Mouse (Mus musculus) spleen, postnatal 4 days (tissue): Measurements from ENCODE around the gene Ndel1.

Source experiments
- DNase-seq, 2 experiments: peaks; one replicate each; pipeline ENCODE4 v3.0.0; 2022; ENCODE audit warnings: low spot score in 2 of 2

Gene Ndel1

GRCm38 (mm10) chr11:68779735-68780465 lies 91.8 kb downstream of the Ndel1 start:
- no peak for DNase-seq

- no peak for DNase-seq
Measured at GRCm38 (mm10) chr11:68778855-68779254, 92.8 kb downstream of the Ndel1 start.

GRCm38 (mm10) chr11:68777933-68778332 lies 93.7 kb downstream of the Ndel1 start:
- DNase-seq: no peak

- no peak for DNase-seq
Measured at GRCm38 (mm10) chr11:68776147-68776655, 95.5 kb downstream of the Ndel1 start.
